Mouse (Mus musculus): ENCODE measurements at regions not wholly inside any gene's neighbourhood (a gene's known extent, or its start where the extent isn't known, plus 50 kb on each side); places are given as distances from the start of the nearest gene placed in this dataset.

DNA sequence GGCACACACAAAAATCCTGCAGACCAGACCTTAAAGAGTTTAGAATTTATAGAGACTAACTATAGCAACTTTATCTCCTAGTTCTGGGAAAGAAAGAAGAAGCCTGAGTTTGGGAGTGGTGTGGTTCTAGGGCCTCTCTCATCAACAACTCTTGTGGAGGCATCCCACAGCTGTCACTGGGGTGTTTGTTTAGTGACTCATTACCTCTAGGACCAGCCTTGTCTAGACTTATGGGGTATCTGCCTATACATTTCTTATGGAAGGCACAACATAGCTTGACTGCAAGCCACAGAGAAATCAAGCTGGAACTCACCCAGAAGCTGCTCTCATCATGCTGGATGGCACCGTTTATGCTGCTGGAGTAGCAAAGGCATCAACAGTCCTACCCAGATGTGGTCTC, 171.9 kb upstream of the Spaca1 start:
- intact Hi-C loops (cut with DNase I), result no loop called here
- DNase-seq (ENCODE audit: low spot score in 2 of 2), result no peak

DNA sequence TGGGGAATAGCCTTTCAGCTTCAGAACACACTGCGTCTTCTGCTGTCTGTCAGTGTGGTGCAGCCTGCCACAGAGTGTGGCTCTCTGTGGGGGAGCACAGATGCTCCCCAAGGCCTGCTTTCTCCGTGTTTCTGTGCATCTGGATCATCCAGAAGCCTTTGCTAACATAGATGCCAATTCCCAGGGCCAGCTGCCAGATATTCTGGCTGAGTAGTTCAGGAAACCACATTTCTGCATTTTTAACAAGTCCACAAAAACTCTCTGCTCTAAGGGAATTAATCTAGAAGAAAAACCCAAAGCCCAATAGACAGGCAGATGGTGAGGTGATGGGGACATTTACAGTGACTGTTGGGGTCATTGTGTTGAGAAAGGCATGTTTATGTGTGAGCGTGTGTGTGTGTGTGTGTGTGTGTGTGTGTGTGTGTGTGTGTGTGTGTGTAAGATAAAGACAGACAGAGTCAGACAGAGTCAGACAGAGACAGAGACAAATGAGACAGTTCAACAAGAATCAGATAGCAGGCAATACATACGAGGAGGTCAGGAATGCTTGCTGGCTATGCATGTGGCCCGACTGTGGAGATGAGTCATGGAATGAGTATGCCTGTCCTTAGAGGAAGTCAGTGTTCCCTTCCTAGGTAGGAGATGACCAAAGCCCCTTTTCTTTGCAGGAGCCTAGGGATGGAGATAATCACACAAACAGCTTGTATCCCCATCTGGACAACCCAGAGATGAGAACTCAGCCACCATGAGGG, 176.3 kb upstream of the Spaca1 start:
- intact Hi-C loops (cut with DNase I), result no loop called here
- DNase-seq (ENCODE audit: low spot score in 2 of 2), result peak; percentile 69 to 74

DNA sequence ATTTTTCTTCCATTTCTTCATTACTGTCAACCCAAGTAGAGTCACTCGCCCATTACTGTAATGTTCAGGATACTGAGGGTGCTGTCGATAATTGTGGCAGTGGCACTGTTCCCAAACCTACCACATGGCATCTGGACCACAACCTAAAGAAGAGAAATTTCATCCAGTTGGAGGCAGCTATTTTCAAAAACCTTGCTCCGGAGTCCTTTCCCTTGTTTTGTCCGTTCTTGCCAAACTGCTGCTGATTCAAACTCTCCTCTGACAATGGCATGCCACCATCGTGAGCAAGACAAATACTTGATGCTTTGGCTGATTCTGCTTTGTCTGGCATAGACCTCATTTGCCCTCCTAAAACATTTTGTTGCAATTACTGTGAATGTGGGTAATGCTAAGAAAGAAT, 176.9 kb upstream of the Spaca1 start:
- intact Hi-C loops (cut with DNase I), result no loop called here
- no peak for DNase-seq (ENCODE audit: low spot score in 2 of 2)

DNA sequence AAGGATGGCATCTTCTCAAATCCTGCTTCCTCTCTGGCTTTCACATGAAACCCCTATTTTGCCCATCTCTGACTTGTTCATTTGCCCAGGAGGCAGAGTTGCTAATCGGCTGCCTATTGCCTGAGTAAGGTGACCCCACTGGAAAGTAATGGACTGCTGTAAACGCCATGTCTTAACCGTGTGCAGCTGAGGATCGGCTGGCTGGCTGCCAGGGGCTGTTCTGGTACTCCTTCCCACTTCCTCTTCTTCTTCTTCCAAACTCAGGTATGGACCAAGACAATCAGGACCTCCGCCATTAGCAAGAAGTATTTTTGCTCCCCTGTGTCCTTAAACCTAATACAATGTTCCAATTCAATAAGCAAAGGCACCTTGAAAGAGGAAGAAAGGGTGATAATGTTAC, 177.6 kb upstream of the Spaca1 start:
- intact Hi-C loops (cut with DNase I), result no loop called here

DNA sequence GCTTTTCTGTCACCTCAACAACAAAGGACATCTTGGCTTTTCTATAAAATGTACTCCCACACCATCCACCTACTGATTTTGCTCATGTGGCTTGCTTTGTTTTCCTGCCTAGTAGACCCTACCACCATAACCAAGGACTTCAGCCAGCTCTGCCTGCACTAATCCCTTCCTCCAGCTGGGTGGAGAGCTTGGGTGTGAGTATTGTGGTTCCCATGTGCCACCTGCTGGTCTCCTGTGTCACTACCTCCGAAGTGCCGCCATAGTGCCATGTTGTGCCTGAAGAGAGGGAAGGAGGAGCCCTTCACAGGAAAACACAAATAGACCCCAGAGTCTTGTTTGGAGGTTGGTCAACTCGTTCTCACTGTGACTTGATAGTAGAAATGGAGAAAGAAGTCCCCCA, 181.3 kb upstream of the Spaca1 start:
- intact Hi-C loops (cut with DNase I), result loop anchor here (2.0 kb wide), 1 partner anchor 834 kb away; no protein-coding TSS in a partner anchor
- DNase-seq (ENCODE audit: low spot score in 2 of 2), result peak; percentile 73

More for the DNA sequence above, 177.6 kb upstream of the Spaca1 start:
- no peak for DNase-seq (ENCODE audit: low spot score in 2 of 2)

DNA sequence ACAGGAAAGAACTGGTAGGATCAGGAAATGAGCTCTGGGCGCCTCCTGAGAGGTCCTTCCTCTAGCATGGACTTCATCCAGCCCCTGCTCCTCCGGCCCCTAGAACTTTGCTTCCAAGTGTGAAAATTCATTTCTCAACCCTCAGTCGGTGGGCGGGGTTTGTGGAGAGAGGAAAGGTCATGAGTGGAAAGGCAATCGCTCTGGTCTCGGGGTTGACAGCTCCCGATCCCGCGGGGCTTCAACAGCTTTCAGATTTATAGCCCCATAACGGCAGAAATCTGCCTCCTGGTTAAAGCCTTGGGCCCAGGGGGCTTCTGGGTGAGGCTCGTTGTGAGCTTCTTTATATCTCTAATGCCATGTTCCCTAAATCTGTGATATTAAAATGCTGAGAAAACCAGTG, 184.2 kb upstream of the Spaca1 start:
- intact Hi-C loops (cut with DNase I), result no loop called here
- no peak for DNase-seq (ENCODE audit: low spot score in 2 of 2)

DNA sequence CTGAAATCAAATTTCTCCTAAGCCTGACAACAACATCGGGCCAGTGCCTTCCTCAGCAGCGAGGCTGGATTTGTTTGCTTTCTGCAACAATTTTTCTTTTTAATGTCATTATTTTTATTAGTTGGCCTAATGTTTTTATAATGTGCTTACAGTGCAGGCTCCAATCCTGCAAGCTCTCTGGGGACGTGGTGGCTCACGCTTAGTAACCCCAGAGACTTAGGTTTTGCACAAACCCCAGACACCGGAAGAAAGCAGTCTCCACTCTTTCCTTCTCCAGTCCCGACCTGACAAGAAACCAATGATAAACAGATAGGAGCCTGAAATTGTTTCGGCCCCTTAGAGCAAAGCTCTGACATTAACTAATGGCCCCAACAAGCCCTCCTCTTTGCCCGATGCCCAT, 184.7 kb upstream of the Spaca1 start:
- DNase-seq (ENCODE audit: low spot score in 2 of 2), result no peak
- intact Hi-C loops (cut with DNase I), result no loop called here

DNA sequence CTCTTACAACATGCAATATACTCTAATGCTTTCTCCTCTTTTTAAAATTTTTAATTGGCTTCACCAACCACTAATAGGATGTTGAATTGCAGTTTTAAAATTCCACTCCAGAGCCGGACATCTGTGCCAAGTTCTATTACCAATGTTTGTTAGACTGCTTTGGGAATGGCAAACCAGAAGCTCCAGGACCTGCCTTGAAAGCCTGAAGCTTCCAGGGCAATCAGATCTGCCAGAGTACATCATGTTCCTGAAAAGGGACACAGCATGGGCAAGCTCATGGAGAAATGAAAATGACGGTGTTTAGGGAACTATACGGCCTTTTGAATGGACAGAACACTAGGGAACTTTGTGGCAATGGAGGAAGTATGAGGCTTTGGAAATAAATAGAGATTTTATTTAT, 187.8 kb upstream of the Spaca1 start:
- intact Hi-C loops (cut with DNase I), result no loop called here
- peak in 1 of 2 experiments; percentile 24 for DNase-seq (ENCODE audit: low spot score in 2 of 2)

DNA sequence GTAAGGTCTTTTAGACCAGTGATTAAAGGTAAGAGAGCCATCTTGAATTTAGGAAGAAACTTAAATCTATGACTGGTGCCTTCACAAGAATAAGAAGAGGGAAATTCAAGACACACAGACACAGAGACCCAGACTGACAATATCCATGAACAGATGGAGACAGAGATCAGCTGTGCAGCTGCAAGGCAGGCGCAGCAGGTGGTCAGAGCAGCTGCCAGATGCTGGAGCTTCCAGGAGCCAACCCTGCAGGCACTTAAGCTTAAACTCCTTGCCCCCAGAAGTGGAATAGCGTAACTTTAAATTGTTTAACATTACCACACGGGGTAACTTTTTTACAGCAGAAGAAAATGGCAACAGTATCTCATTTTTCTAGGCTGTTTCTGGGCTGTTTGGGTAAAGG, 189.6 kb upstream of the Spaca1 start:
- DNase-seq (ENCODE audit: low spot score in 2 of 2), result no peak
- intact Hi-C loops (cut with DNase I), result no loop called here

DNA sequence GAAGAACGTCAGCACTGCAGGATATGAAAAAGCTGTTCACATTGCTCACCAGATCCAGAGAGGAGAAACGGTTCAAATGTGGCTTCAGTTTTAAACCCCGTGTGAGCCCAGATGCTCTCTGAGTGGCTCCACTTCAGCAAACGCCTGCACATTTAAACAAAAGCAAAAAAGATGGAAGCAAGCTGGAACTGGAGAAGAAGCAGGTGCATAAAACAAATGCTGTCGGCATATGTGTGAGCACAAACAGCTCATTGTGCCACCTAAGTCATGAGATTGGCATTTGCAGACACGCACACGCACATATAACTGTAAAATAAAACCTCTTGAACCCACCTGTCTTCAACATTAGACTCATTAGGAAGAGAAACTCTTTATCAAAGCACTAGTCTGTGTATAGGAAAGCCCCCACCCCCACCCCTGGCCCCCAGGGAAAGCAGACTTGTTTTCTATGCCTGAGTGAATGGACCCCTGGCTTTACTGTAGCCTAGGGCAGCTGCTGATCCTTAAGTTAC, 191.1 kb upstream of the Spaca1 start:
- intact Hi-C loops (cut with DNase I), result no loop called here
- DNase-seq (ENCODE audit: low spot score in 2 of 2), result no peak

DNA sequence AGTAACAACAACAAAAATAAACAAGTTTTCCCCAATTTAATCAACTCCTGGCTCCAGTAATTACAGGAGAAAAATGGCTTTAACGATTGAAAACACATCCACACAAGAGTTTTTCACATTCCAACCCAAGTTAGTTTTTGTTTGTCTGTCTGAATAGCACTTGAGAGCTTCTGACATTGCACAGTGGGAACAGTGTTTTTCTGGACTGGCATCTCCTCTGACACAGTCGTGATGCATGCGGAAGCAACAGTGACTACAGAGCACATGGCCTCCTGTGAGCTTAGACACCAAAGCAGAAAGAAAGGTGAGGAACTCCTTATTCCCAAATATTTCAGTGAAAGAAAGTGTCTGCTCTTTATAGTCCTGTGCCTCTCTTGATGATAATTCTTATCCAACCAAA, 191.7 kb upstream of the Spaca1 start:
- no peak for DNase-seq (ENCODE audit: low spot score in 2 of 2)
- intact Hi-C loops (cut with DNase I), result no loop called here

DNA sequence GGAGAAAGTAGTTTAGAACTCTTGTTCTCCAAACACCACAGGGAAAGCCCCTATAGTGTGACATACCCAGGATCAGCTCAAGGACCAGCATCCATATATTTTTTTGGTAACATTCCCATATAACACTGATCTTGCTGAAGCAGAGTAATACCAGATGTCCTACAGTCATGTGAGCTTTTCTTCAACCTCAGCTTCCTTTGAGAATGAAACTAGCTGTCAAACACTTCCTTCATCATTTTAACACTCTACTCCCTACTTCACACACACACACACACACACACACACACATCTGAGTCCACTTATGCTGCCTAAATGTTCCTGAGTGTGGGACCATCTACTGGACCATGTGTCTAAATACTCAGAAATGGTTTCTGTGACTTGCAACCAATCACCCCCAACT, 209.5 kb upstream of the Spaca1 start:
- intact Hi-C loops (cut with DNase I), result no loop called here
- DNase-seq (ENCODE audit: low spot score in 2 of 2), result no peak

DNA sequence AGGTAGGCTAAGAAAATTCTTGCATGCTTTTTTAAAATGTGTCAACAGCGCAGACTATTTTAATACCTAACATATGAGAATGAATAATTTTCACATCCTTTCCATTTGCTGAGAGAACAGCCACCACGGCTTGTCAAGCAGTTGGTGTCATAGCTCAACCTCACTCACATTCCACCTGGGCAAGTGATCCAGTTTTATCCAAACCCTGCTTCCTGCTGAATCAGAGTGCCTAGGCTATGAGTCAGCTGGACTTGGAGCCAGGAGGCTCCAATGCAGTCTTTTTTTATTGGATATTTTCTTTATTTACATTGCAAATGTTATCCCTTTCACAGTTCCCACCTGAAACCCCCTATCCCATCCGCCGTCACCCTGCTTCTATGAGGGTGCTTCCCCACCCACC, 210.5 kb upstream of the Spaca1 start:
- DNase-seq (ENCODE audit: low spot score in 2 of 2), result no peak
- intact Hi-C loops (cut with DNase I), result no loop called here

DNA sequence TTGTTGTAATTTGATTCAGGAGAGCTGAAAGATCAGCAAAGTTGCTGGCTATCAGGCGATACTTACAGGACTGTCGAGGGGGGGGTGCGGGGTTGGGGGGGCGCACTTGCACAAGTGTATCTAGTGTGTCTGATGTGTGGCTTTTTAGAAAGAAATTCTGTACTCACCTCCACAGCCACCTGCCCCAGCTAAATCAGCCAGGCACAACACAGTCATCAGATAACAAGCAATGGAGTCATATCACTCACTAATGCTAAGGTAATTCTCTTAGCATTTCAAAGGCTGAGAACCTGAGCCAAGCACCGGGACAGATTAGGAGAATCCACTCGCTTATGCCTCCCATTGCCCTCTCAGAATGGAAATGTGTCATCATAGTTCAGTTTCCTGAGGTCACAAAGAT, 211.8 kb upstream of the Spaca1 start:
- DNase-seq (ENCODE audit: low spot score in 2 of 2), result no peak
- intact Hi-C loops (cut with DNase I), result no loop called here

DNA sequence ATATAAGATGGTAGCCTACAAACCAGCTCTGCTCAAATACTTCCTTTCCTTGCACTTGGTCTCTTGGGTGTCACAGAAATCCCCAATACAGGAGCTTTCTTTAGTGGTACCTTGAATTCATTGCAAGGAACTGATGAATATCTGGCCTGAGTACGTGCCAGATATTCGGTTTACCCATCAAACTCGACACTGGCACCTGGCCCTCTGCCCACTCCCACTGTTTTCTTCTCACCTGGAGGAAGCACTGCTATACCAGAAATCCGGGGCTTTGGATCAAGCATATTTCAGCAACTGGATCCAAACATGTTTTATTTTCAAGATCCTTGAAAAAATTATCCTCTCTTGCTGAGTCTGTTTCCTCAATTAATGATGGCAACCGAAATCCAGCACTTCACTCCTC, 214.4 kb upstream of the Spaca1 start:
- intact Hi-C loops (cut with DNase I), result no loop called here
- no peak for DNase-seq (ENCODE audit: low spot score in 2 of 2)

DNA sequence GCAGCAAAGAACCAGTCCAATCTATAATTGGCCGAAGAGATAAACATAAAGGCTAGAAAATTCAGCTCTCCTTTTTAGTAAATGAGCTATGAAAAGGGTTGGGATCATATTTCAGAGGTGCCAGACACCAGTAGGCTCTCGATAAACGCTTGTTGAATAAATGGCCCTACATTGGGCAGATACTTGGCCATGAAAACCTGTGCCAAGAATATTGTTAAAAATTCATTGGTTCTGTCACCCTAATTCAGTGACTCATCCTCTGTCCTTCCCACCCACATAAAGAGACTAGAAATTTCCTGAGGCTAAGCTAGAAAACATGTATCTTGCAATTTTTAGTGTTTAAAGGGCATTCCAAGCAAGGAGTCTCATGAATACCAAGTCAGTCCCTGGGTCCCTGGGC, 224.3 kb upstream of the Spaca1 start:
- intact Hi-C loops (cut with DNase I), result no loop called here
- DNase-seq (ENCODE audit: low spot score in 2 of 2), result peak in 1 of 2 experiments; percentile 7

DNA sequence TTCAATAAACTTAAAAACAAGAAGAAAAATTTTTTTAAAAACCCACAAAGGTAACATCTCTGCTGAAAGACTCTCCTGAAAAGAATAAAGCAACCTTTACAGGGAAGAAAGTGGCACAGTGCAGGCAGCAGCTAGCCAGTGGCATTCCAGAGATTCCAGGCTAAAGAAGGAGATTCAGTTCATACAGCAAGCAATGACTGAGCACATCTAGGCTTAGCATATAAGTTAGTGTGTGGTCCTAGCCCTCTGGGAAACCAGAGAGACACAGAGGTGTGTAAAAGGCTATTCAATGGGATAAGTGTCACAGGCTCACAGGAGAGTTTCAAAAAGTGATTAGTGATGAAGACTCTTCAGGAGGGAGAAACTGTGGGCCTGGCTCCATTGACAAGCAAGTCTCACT, 225.4 kb upstream of the Spaca1 start:
- intact Hi-C loops (cut with DNase I), result no loop called here
- DNase-seq (ENCODE audit: low spot score in 2 of 2), result no peak

DNA sequence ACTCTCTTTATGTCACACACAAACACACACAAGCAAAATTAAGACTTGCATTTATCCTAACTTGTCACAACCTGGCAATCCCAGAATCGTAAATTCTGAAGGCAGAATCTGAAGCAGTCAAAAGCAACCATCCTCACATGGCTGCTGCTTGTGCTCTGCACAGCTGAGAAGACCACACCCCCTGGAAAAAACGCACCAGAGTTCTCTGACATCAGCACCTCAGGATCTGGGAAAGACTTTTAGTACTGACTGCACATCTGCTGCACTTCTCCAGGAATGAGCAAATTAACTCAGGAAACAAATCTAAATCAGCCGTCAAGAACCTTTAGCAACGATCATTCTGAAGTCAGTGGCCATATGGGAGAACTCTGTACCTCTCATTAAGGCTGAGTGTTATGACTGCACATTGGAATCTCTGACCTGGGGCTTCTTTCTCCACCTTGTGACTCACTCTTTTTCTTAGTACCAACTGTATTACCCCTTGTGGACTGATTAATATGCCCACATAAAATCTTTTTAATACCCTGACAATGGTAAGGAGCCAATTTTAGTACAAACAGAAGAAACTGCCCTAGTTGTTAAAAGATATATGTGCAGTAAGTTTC, 248.1 kb upstream of the Akirin2 start:
- no peak for DNase-seq (ENCODE audit: low spot score in 2 of 2)
- intact Hi-C loops (cut with DNase I), result no loop called here

DNA sequence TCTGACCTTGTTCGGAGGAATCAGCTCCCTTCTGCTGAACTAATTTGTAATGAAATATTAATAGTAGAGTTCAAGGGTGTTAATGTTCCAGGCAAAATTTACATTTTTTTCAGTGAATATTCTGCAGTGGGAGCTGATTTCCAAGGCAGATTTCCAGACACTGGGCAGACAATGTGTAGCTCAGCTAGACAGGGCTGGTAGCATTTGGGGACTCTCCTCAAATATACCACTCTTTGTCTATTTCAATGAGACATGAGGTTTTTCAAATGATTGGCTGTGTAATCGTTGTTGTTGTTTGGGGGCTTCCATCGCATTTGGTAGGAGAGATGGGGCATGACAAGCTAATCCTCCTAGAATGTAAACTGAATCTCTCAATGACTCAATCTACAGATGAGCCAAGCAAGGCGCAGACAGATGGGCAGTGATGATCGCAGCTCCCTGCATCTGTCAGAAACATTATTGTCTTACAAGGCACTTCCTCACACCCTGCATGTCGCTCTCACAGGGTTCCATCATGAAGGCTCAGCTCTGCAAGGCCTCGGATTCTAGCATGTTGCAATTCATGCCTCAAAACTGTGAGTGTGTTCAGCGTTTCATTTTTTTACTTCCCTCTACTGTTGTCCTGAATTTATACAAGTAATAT, 241.7 kb upstream of the Akirin2 start:
- intact Hi-C loops (cut with DNase I), result no loop called here
- DNase-seq (ENCODE audit: low spot score in 2 of 2), result no peak

DNA sequence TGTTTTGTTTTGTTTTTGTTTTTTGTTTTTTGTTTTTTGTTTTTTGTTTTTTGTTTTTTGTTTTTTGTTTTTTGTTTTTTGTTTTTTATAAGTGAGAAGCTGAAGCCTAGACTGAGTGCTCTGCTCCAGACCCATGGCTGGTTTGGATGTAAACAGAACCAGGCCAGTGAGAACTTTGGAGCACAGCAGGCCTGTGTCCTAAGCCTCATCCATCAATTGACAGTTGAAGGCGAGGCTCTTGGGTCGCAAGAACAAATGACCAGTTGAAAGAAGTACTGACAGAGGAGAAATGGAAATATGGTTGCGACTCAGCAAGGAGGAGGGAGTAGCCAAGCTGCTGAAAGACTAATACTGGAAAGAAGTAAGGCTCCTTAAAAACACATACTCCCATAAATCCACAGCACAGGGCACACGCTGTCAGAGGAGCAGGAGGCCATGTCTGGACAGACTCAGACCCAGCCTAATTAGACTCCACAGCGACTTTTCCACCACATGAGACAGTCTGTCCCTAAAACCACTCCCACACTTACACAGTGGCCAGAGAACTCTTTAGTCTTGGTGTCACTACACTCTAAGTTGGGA, 240.6 kb upstream of the Akirin2 start:
- DNase-seq (ENCODE audit: low spot score in 2 of 2), result no peak
- intact Hi-C loops (cut with DNase I), result no loop called here
